In genomic region chr12:70774816-70775591, GRCm38 (mm10) we compare ENCODE assay signal across 20 mouse cellular contexts. TPM values are rescaled to one million over a fixed set of nuclear protein-coding genes. Genes with fewer than 3 reads are reported as not detected.
A peak's percentile ranks its signal among the peaks of the same experiment; 100 is the strongest.
DNase-seq lines count a peak whose midpoint lies in the region; ATAC-seq and TF ChIP-seq lines count a peak whose summit lies in the region.
"Had no signal": no experiment of that assay in that cellular context is flagged by ENCODE, and none has a peak within 500 bp of the region (broad histone marks: within the 10 kb centered on the region; RNA-seq: fewer than 3 reads in every experiment).

No protein-coding gene starts in this region.

- H3K27me3 ChIP-seq in liver, postnatal 0 days (ENCODE audit: insufficient read depth, low read length), result no peaks in the 10 kb centered on the region
- no peaks in the 10 kb centered on the region for H3K27me3 ChIP-seq in liver, embryonic 12.5 days (replicated peaks)
- no peaks in the 10 kb centered on the region for H3K27me3 ChIP-seq in intestine, embryonic 16.5 days (replicated peaks; ENCODE audit: control insufficient read depth, insufficient read depth, low read length)
- H3K27me3 ChIP-seq: embryonic facial prominence, embryonic 13.5 days; forebrain, embryonic 12.5 days; heart, embryonic 13.5 days had no signal

- in situ Hi-C loops in ES-E14 (cut with MboI; ENCODE audit: low sequenced_read_pairs in 2 of 2, unreplicated experiment in 2 of 2), result no loop called here

- H3K36me3 ChIP-seq in liver, postnatal 0 days (replicated peaks; ENCODE audit: insufficient read depth, low read length), result no peaks in the 10 kb centered on the region
- no peaks in the 10 kb centered on the region for H3K36me3 ChIP-seq in liver, embryonic 12.5 days
- no peaks in the 10 kb centered on the region for H3K36me3 ChIP-seq in ES-E14 (ENCODE audit: control insufficient read depth, insufficient read depth, low read length, poor library complexity, severe bottlenecking)
- no peaks in the 10 kb centered on the region for H3K36me3 ChIP-seq in intestine, embryonic 16.5 days (ENCODE audit: control insufficient read depth, insufficient read depth, low read length)
- H3K36me3 ChIP-seq: embryonic facial prominence, embryonic 13.5 days; forebrain, embryonic 12.5 days; heart, embryonic 13.5 days; hindbrain, embryonic 13.5 days had no signal

- H3K9ac ChIP-seq in liver, postnatal 0 days (replicated peaks), result no peak overlapping the region
- no peak overlapping the region for H3K9ac ChIP-seq in liver, embryonic 12.5 days
- no peak overlapping the region; the same call in 1 of the 2 replicates for H3K9ac ChIP-seq in ES-E14 (ENCODE audit: insufficient read depth, low read depth, low read length, poor library complexity, severe bottlenecking)
- no peak overlapping the region for H3K9ac ChIP-seq in intestine, embryonic 16.5 days (ENCODE audit: low read depth, low read length)
- H3K9ac ChIP-seq: embryonic facial prominence, embryonic 13.5 days; forebrain, embryonic 12.5 days; heart, embryonic 13.5 days; hindbrain, embryonic 13.5 days had no signal

- H3K4me2 ChIP-seq in liver, postnatal 0 days (ENCODE audit: low read depth, low read length), result no peak overlapping the region
- H3K4me2 ChIP-seq in liver, embryonic 12.5 days, result no peak overlapping the region
- no peak overlapping the region for H3K4me2 ChIP-seq in intestine, embryonic 16.5 days (ENCODE audit: low read depth, low read length)
- H3K4me2 ChIP-seq: embryonic facial prominence, embryonic 13.5 days; forebrain, embryonic 12.5 days; heart, embryonic 13.5 days; hindbrain, embryonic 13.5 days had no signal

- TF ChIP-seq CTCF in liver, postnatal 0 days (IDR thresholded peaks at IDR 0.05; ENCODE audit: low read depth), result no peak

- no peak overlapping the region for H3K4me3 ChIP-seq in liver, postnatal 0 days (ENCODE audit: low read depth, low read length)
- no peak overlapping the region for H3K4me3 ChIP-seq in liver, embryonic 12.5 days
- H3K4me3 ChIP-seq in ES-E14 (ENCODE audit: insufficient read depth in 1 of 2, low read depth in 1 of 2, low read length in 2 of 2, poor library complexity in 1 of 2, severe bottlenecking in 1 of 2), result peak overlapping the region in 1 of 2 experiments; percentile 19; a peak in 1 of 4 replicates
- H3K4me3 ChIP-seq in intestine, embryonic 16.5 days (ENCODE audit: low read length), result no peak overlapping the region
- H3K4me3 ChIP-seq: embryonic facial prominence, embryonic 13.5 days; forebrain, embryonic 12.5 days; heart, embryonic 13.5 days; hindbrain, embryonic 13.5 days had no signal

- peak; percentile 29; the same call in 1 of the 2 replicates for ATAC-seq in liver, postnatal 0 days
- ATAC-seq in liver, embryonic 12.5 days, result no peak
- peak; percentile 31 for ATAC-seq in intestine, embryonic 16.5 days
- ATAC-seq: forebrain, embryonic 16.5 days; hindbrain, postnatal 0 days had no signal

- no peak overlapping the region for H3K27ac ChIP-seq in liver, postnatal 0 days (ENCODE audit: low read depth)
- H3K27ac ChIP-seq in liver, embryonic 12.5 days, result no peak overlapping the region
- no peak overlapping the region; the same call in 1 of the 2 replicates for H3K27ac ChIP-seq in ES-E14 (ENCODE audit: insufficient read depth, low read depth, low read length, poor library complexity, severe bottlenecking)
- H3K27ac ChIP-seq in intestine, embryonic 16.5 days (ENCODE audit: low read length), result no peak overlapping the region
- H3K27ac ChIP-seq: embryonic facial prominence, embryonic 13.5 days; forebrain, embryonic 12.5 days; heart, embryonic 13.5 days; hindbrain, embryonic 13.5 days; hindbrain, postnatal 0 days had no signal

- no peaks in the 10 kb centered on the region for H3K4me1 ChIP-seq in liver, postnatal 0 days (ENCODE audit: insufficient read depth)
- no peaks in the 10 kb centered on the region for H3K4me1 ChIP-seq in liver, embryonic 12.5 days
- H3K4me1 ChIP-seq in ES-E14 (ENCODE audit: control insufficient read depth in 2 of 2, insufficient read depth in 2 of 2, low read length in 2 of 2, poor library complexity in 1 of 2), result peaks cover 11 to 19% of the 10 kb centered on the region in 2 experiments
- H3K4me1 ChIP-seq in intestine, embryonic 16.5 days (ENCODE audit: control insufficient read depth, insufficient read depth, low read length), result peaks cover 6% of the 10 kb centered on the region; the same call in 1 of the 2 replicates
- H3K4me1 ChIP-seq: forebrain, embryonic 12.5 days had no signal

- H3K9me3 ChIP-seq in liver, postnatal 0 days (ENCODE audit: low read length), result no peaks in the 10 kb centered on the region
- no peaks in the 10 kb centered on the region for H3K9me3 ChIP-seq in liver, embryonic 12.5 days (replicated peaks)
- no peaks in the 10 kb centered on the region for H3K9me3 ChIP-seq in ES-E14 (ENCODE audit: control insufficient read depth, insufficient read depth, low read depth, low read length)
- H3K9me3 ChIP-seq in intestine, embryonic 16.5 days (ENCODE audit: control insufficient read depth, low read length), result no peaks in the 10 kb centered on the region
- H3K9me3 ChIP-seq: embryonic facial prominence, embryonic 13.5 days; forebrain, embryonic 12.5 days; heart, embryonic 13.5 days; hindbrain, embryonic 13.5 days had no signal

- no peak for DNase-seq in liver, postnatal 0 days
- DNase-seq in ES-E14 (ENCODE audit: low read depth, low spot score), result peak; percentile 59
- DNase-seq in frontal cortex, postnatal 14 days (ENCODE audit: low spot score in 2 of 2), result no peak
- no peak for DNase-seq in kidney, postnatal 14 days
- DNase-seq in neural tube, embryonic 10.5 days (ENCODE audit: extremely low spot score, low spot score), result no peak
- DNase-seq: adrenal gland, adult 2 months; adrenal gland, postnatal 25 days; cerebellum, adult 18-20 months; cerebellum, adult 9-11 months; cerebellum, postnatal 36 days; gastrocnemius, postnatal 14 days; heart, postnatal 4 days had no signal

- TF ChIP-seq EP300 in liver, postnatal 0 days (IDR thresholded peaks at IDR 0.05; ENCODE audit: low read depth), result no peak

- WGBS in liver, postnatal 0 days (ENCODE audit: insufficient replicate concordance), result 68% methylated on average over 8 of the region's 8 CpGs
- 64% methylated on average over 8 of the region's 8 CpGs for WGBS in liver, embryonic 12.5 days (ENCODE audit: insufficient replicate concordance)
- WGBS in intestine, embryonic 16.5 days, result 74% methylated on average over 8 of the region's 8 CpGs

TF ChIP-seq in ES-E14, 5 proteins besides CTCF, POLR2A, EP300 and RAD21:
- TF ChIP-seq ZNF384 (IDR thresholded peaks at IDR 0.05; ENCODE audit: low read depth, low read length) (peak; percentile 88), MAFK (IDR thresholded peaks at IDR 0.05; ENCODE audit: insufficient read depth, low read depth, low read length) (no peak)
TF ChIP-seq in ES-E14: peak in this region for 1.

RNA-seq across cellular contexts. Expression of gene Frmd6, which starts 50.3 kb away (rescaled TPM):
- 2.0 and 2.4 TPM in 2 replicates for polyA plus RNA-seq in liver, postnatal 0 days (2015; fragmentation: Nextera tagmentation; extraction: Ambion mirVana)
- polyA plus RNA-seq in liver, embryonic 12.5 days (2016; fragmentation: Nextera tagmentation; extraction: Ambion mirVana), result 5.0 and 5.3 TPM in 2 replicates
- 12.8 and 22.5 TPM in 2 replicates for total RNA-seq in ES-E14 (2012; rRNA removed)
- polyA plus RNA-seq in intestine, embryonic 16.5 days (2015; fragmentation: Nextera tagmentation; extraction: Ambion mirVana), result 11.1 and 11.2 TPM in 2 replicates
